Mouse (Mus musculus) brown adipose tissue, adult 24 weeks (tissue): ENCODE measurements around the gene Hivep3. TPM values are rescaled to one million over a fixed set of nuclear protein-coding genes. Genes with fewer than 3 reads are reported as not detected.

Experiments used
- H3K27ac ChIP-seq: fragments of 200-500 bp; replicated peaks from 2 replicates; pipeline ENCODE4 v1.5.1; 2012; ENCODE audit warnings: low read depth, mild to moderate bottlenecking, low read length
- H3K4me1 ChIP-seq: fragments of 200-500 bp; 2 replicates; pipeline ENCODE4 v1.6.1; 2012; ENCODE audit warnings: low read length, mixed read lengths; ENCODE audit not compliant: control insufficient read depth, insufficient read depth, insufficient read length
- H3K4me3 ChIP-seq: fragments of 200-500 bp; 2 replicates; pipeline ENCODE4 v1.5.1; 2012; ENCODE audit warnings: low read depth, mild to moderate bottlenecking, low read length, moderate library complexity; ENCODE audit not compliant: insufficient read depth
- polyA plus RNA-seq: library from polyadenylated mRNA; stranded (reverse); fragments of >200 nt; gene quantifications from 2 replicates; pipeline ENCODE4 v1.2.4, GENCODE M21; 2012; ENCODE audit not compliant: missing spikeins, insufficient read depth, insufficient read length

Hivep3 gene
- polyA plus RNA-seq, 1 experiment, result 6.1 TPM

- Histone ChIP-seq H3K27ac (no peak overlapping the region), H3K4me3 (no peak overlapping the region), H3K4me1 (no peaks in the 10 kb centered on the region)
Measured at GRCm38 (mm10) chr4:119979918-119980317, 246.3 kb downstream of the Hivep3 start.

GRCm38 (mm10) chr4:119981047-119981720 is 247.6 kb downstream of the Hivep3 start:
- no peaks in the 10 kb centered on the region for H3K4me1 ChIP-seq
- no peak overlapping the region for H3K27ac ChIP-seq
- H3K4me3 ChIP-seq, result no peak overlapping the region

GRCm38 (mm10) chr4:119986065-119986464 is 252.5 kb downstream of the Hivep3 start:
- H3K27ac ChIP-seq, result no peak overlapping the region

DNA sequence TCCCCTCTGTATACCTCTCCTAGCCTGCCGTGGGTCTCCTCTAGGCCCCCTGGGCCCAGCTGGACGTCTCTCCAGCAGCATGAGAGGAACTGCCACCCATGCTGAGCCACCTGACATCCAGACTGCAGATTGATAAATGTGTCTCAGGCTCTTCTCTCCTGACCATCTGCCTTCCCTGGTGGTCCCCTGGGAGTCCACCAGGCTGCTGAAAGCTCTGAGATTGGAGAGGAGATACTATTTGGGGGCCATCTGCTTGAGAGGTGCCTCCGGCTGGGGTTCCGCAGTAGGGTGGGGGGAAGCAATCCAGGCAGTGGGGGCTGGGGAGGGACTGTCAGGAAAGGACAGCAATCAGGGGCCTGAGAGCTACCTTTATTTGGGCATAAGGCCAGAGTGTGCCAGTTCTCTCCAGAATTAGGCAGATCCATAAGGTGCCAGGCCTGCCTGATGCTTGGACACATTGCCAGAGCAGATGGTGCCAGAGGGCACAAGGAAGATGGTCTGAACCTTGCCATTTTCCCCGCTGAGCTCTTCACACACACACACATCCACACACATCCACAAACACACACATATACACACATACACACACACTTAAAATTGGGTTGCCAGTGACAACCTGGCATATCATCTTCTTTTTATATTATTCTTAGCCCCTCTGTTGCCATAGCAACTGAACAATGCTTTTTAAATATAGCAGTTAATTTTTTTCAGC is 253.2 kb downstream of the Hivep3 start:
- Histone ChIP-seq H3K4me1 (no peaks in the 10 kb centered on the region), H3K4me3 (no peak overlapping the region), H3K27ac (no peak overlapping the region)

More at GRCm38 (mm10) chr4:119986065-119986464, 252.5 kb downstream of the Hivep3 start:
- Histone ChIP-seq H3K4me1 (no peaks in the 10 kb centered on the region), H3K4me3 (no peak overlapping the region)

DNA sequence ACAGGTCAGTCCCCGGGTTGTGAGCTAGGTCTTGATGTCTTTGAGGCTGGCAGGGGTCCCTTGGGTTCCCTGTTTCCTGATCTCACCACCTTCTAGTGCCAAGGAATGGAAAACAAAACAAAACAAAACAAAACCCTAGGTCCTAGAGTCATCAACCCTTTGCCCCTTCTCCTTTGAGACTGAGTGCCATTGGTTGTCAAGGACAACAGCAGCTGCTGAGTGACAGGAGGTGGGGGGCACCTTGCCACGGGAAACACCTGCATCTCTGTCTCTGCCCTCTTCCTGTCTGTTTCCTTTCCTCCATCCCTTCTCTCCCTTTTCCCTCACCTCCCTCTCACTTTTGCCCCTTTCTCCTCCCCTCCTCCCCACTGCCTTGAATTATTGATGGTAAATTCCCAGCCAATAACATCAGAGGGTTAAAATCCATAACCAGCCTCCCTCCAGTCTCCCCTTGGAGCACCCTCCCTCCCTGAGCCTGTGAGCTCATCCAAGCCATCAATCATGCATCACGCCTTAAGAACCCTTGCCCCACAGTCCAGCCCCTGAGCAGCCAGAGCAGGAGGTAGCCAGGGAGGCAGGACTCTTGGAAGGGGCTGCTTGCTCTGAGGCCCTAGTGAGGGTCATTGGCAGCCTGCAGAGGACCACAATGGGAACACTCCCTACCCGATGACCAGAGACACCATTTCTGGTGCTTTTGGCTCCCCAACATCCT is 253.9 kb downstream of the Hivep3 start:
- no peak overlapping the region for H3K27ac ChIP-seq

DNA sequence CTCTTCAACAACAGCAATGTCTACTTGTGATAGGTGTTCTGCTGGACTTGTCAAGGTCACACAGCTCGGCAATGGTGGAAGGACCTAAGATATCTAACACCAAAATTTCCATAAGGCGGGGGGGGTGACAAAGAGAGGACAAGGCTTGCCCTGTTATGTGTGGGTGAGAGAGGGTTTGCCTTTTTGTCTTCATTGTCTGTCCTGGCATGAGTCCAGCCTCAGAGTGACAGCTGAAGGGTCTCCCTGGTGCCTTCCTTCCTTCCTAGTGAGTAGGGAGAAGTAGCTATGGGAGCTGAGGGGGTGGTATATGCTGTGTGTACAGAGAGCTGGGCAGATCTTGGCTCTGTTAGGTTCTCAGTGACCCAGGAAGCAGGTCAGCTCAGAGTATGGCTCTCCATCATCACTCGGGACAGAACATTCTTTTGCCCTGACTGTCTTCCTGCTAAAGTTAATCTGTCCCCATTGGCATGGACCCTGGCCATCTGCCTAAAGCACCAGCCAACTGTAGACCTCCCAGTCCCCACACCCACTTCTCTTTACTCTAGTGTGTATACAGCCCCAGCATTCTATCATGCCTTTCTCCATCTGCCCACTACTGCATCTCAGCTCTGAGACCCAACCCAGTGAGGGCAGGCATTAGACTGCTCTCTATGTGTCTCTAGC is 255.6 kb downstream of the Hivep3 start:
- Histone ChIP-seq H3K27ac (no peak overlapping the region), H3K4me1 (no peaks in the 10 kb centered on the region), H3K4me3 (no peak overlapping the region)

More for the DNA sequence above, 253.9 kb downstream of the Hivep3 start:
- Histone ChIP-seq H3K4me1 (no peaks in the 10 kb centered on the region), H3K4me3 (no peak overlapping the region)

DNA sequence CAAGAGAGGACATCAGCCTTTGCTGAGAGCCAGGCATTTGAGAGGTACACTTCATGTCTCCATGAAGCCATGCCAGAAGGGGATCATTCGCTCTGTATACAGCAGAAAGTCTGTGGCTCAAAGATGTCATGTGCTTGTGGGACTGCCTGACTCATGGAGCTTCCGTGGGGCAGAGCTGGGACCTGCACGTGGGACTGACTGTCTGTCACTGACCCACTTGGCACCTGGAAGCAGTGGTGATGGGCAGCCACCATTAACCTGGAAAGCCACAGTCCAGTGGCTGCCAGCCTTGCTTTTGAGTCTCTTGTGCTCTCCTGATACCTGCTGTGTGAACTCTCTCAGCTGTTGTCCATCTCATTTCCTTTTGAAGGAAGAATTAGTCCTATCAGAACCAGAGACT is 256.8 kb downstream of the Hivep3 start:
- Histone ChIP-seq H3K4me1 (no peaks in the 10 kb centered on the region), H3K4me3 (no peak overlapping the region), H3K27ac (no peak overlapping the region)

DNA sequence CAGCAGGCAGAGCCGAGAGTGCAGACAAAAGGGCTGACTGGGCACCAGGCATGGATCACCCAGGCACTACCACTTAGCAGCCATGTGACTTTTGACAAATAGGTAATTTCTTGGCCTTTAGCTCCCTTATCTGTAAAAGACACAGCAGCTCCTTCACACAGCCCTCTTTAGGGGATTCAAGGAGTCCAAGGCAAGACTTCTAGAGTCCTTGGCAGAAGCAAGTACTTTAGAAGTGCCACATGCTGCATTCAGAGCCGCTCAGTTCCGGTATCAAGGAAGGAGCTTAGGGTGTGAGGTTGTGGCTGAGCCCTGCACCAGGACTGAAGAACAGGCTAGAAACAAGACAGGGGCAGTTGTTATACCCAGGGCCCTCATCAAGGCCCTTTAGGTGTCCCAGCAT is 257.3 kb downstream of the Hivep3 start:
- Histone ChIP-seq H3K4me1 (no peaks in the 10 kb centered on the region), H3K4me3 (no peak overlapping the region), H3K27ac (no peak overlapping the region)

GRCm38 (mm10) chr4:119991758-119992157 is 258.2 kb downstream of the Hivep3 start:
- Histone ChIP-seq H3K4me1 (no peaks in the 10 kb centered on the region), H3K4me3 (no peak overlapping the region), H3K27ac (no peak overlapping the region)

DNA sequence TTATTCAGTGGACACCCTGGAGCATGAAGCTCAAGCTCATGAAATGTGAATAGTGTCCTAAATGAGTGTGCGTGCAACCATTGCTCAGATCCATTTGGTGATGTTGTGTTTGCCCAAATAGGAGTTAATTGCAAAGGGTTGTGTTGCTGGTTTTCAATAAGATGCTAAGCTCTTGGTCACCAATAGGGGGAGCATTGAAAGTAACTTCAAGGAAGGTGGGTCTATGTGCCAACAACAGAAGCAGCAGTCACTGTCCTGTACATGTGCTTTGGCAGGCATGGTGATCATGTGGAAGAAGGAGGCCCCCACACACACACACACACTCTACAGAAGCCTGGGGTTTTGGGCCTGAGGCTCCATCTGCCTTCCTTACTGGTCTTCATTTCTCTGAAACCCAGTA is 262.8 kb downstream of the Hivep3 start:
- no peak overlapping the region for H3K4me3 ChIP-seq
- no peaks in the 10 kb centered on the region for H3K4me1 ChIP-seq
- no peak overlapping the region for H3K27ac ChIP-seq

DNA sequence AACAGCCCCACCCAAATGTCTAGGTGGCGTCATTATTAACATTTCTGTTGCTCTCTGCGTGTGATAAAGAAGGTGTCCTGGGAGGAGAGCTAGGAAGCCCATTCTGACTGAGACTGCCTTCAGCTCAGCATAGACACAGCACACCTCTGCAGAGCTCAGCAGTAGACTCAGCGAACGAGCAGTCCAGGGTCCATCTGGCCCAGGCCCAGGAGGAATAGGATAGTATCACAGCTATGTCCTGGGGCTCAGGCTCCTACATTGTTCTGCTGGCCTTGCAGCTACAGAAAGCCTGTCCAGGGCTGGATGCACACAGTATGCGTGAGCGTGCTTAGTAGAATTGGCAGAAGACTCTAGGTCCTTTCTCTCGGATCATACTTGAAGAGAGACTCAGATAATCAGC is 263.8 kb downstream of the Hivep3 start:
- H3K4me1 ChIP-seq, result no peaks in the 10 kb centered on the region
- no peak overlapping the region for H3K4me3 ChIP-seq

DNA sequence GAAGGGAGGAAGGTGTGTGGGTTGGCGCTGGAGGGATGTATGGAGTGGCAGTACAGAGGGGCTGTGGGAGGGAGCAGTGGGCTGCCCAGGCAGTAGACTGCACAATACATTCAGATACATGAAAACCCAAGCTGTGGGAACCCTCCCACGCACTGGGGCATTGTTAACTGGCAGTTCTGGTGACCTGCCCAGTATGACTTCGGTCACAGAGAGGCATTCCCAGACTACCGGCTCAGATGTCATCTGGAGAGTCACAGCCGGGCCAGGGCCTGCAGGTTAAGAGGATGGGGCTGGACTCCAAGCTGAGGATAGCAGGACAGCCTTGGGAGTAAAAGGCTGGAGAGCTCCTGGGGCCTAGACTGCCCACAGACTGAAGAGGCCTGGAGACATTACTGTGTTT is 265.3 kb downstream of the Hivep3 start:
- H3K4me3 ChIP-seq, result no peak overlapping the region
- H3K27ac ChIP-seq, result no peak overlapping the region
- H3K4me1 ChIP-seq, result no peaks in the 10 kb centered on the region

More for the DNA sequence above, 263.8 kb downstream of the Hivep3 start:
- no peak overlapping the region for H3K27ac ChIP-seq

DNA sequence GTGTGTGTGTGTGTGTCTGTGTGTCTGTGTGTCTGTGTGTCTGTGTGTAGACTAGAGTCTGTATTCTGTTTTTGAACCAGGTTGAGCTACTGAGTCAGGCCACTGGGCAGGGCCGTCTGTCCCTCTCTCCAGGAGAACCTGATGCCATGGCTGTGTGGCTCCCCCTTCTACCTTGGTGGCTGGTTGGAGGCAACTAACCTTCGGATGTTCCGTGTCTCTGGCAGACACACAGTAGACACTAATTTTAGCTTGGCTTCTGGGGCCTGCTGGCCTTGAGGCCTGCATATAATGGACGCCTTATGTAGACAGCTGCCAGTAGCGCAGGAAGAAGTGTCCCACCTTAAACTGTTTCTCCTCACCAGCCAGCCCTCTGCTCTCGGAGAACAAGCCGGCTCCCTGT is 267.3 kb downstream of the Hivep3 start:
- Histone ChIP-seq H3K4me1 (no peaks in the 10 kb centered on the region), H3K27ac (no peak overlapping the region), H3K4me3 (no peak overlapping the region)

GRCm38 (mm10) chr4:120003006-120003405 is 269.4 kb downstream of the Hivep3 start:
- Histone ChIP-seq H3K4me3 (no peak overlapping the region), H3K27ac (no peak overlapping the region), H3K4me1 (no peaks in the 10 kb centered on the region)

DNA sequence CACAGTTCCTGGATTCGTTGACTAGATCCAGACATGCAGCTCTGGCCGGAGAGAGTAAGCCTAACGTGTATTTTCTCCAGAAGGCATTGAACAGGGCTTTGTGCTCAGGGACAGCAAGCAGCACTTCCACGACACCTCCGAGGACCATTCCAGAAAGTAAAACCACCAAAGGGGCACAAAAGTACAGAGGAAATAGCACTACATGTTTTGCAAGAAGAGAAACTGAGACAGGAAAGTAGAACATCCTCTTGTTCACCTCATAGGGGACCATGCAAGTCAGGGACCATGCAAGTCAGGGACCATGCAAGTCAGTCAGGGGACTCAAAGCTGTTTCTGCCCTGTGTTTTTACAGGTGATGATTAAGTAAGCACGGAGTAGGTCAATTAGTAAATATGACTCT is 272.5 kb downstream of the Hivep3 start:
- no peak overlapping the region for H3K4me3 ChIP-seq
- H3K27ac ChIP-seq, result no peak overlapping the region
- H3K4me1 ChIP-seq, result peaks cover 15% of the 10 kb centered on the region
